Mouse (Mus musculus) liver, embryonic 14 days (tissue): ENCODE measurements around the gene Olfr406. TPM values are rescaled to one million over a fixed set of nuclear protein-coding genes. Genes with fewer than 3 reads are reported as not detected.

Experiments
- polyA plus RNA-seq: library from polyadenylated mRNA; depleted of rRNA; stranded (reverse); fragments of >200 nt; gene quantifications from 2 replicates; pipeline ENCODE4 v1.2.3, GENCODE M21; 2012; rRNA removed

Gene Olfr406
- polyA plus RNA-seq: not detected in 2 replicates

DNA sequence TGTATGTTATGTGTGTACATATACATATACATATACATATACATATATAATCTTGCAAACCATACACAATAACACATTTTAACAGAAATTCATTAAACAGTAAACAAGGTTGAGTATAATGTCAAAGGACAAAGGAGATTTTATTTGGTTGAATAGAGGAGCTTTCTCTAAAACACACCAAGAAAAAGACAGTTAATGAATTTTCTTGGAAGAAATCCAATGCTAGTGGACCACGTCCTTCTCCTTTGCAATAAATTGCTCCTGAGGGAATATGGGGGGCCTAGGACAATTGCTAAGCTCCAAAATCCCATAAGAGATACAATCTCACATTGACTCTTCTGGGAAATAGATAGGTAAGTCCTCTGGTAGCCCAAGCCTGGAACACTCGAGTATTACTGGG lies at the start of gene Olfr406:
Olfr406 (plus strand) TSS at position 301 of the 400 bp plus-strand sequence.

DNA sequence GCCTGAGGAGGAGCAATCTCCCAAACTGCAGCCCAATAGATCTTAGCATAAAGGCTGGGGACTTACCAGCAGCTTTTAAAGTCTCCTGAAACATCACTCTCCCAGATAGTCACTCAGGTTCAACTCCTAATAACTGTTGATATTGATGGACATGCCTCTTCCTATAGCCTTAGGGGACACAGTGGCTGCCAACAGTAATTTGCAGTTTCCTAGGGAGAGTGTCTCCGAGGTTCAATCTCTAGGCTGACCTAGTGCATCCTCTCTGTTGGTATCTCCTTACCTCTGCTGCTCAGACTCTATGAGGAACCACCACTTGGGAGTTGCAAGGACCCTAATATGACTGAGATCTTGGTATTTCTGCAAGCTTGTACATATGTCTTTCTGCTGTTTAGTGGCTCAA lies 48.3 kb upstream of the Olfr406 start, which contains the start of gene Olfr43:
Olfr43 (minus strand) TSS at position 101 of the 400 bp plus-strand sequence.

DNA sequence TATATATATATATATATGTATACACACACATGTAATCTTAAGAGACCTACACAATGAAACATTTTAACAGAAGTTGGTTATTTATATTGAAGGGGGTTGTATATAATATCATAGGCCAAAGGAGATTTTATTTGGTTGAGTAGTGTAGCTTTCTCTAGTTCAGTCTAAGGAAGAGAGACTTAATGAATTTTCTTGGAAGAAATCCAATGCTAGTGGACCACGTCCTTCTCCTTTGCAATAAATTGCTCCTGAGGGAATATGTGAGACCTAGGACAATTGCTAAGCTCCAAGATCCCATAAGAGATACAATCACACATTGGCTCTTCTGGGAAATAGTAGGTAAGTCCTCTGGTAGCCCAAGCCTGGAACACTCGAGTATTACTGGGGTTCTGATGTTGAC lies 23.8 kb downstream of the Olfr406 start, which contains the start of gene Olfr59:
Olfr59 (plus strand) TSS at position 301 of the 400 bp plus-strand sequence.

Other genes with a start within 250 kb of the Olfr406 start
- gene Olfr139, start 203.3 kb upstream of the Olfr406 start, polyA plus RNA-seq: not detected in 2 replicates
- gene Olfr399, start 203.2 kb upstream of the Olfr406 start, polyA plus RNA-seq: not detected in 2 replicates
- gene Zfp616, start 189.9 kb upstream of the Olfr406 start, polyA plus RNA-seq: not detected in 2 replicates
- gene Olfr401, start 146.1 kb upstream of the Olfr406 start, polyA plus RNA-seq: not detected in 2 replicates
- gene Olfr402, start 106.3 kb upstream of the Olfr406 start, polyA plus RNA-seq: not detected in 2 replicates
- not detected in 2 replicates for gene Olfr403, start 73.6 kb upstream of the Olfr406 start, polyA plus RNA-seq
- not detected in 2 replicates for gene Olfr43, start 48.4 kb upstream of the Olfr406 start, polyA plus RNA-seq
- not detected in 2 replicates for gene Olfr59, start 23.9 kb downstream of the Olfr406 start, polyA plus RNA-seq
- gene Olfr410, start 78.2 kb downstream of the Olfr406 start, polyA plus RNA-seq: not detected in 2 replicates
- gene Olfr411, start 92.8 kb downstream of the Olfr406 start, polyA plus RNA-seq: not detected in 2 replicates
- gene Olfr412, start 102.3 kb downstream of the Olfr406 start, polyA plus RNA-seq: not detected in 2 replicates